Mouse (Mus musculus) intestine, embryonic 15.5 days (tissue): ENCODE results near the gene Epn3. TPM values are rescaled to one million over a fixed set of nuclear protein-coding genes. Genes with fewer than 3 reads are reported as not detected.

Experiments
- ATAC-seq: fragments of 200-750 bp; cut with Nextera tagmentation; 2 replicates; pipeline ENCODE4 v1.8.0; 2017; ENCODE audit warnings: moderate TSS enrichment, moderate library complexity
- H3K27ac ChIP-seq: fragments of 300-500 bp; sonication (generic); 2 replicates; pipeline ENCODE4 v1.5.1; 2015; ENCODE audit warnings: mild to moderate bottlenecking, inconsistent platforms
- H3K27me3 ChIP-seq: fragments of 300-500 bp; sonication (generic); replicated peaks from 2 replicates; pipeline ENCODE4 v1.6.1; 2015; ENCODE audit warnings: inconsistent platforms
- H3K36me3 ChIP-seq: fragments of 300-500 bp; sonication (generic); 2 replicates; pipeline ENCODE4 v1.6.1; 2015; ENCODE audit warnings: inconsistent platforms
- H3K4me1 ChIP-seq: fragments of 300-500 bp; sonication (generic); replicated peaks from 2 replicates; pipeline ENCODE4 v1.6.1; 2015; ENCODE audit warnings: inconsistent platforms
- H3K4me2 ChIP-seq: fragments of 300-500 bp; sonication (generic); replicated peaks from 2 replicates; pipeline ENCODE4 v1.6.1; 2015; ENCODE audit warnings: mild to moderate bottlenecking, inconsistent platforms
- H3K4me3 ChIP-seq: fragments of 300-500 bp; sonication (generic); replicated peaks from 2 replicates; pipeline ENCODE4 v1.5.1; 2015; ENCODE audit warnings: inconsistent platforms
- H3K9ac ChIP-seq: fragments of 300-500 bp; sonication (generic); 2 replicates; pipeline ENCODE4 v1.6.1; 2015; ENCODE audit warnings: inconsistent platforms
- H3K9me3 ChIP-seq: fragments of 300-500 bp; sonication (generic); 2 replicates; pipeline ENCODE4 v1.6.1; 2016; ENCODE audit warnings: inconsistent platforms
- WGBS: fragments of 180-500 bp; shearing (Covaris S2); methylation state at CpG from one replicate; pipeline ENCODE4 v1.1.7; 2015; 5-methylcytosine and 5-hydroxymethylcytosine counted together
- polyA plus RNA-seq: library from polyadenylated mRNA; unstranded; fragments of >200 nt; fragmentation: Nextera tagmentation; extraction: Ambion mirVana; gene quantifications from 2 replicates; pipeline ENCODE4 v1.2.1, GENCODE M21; 2015

Epn3 gene
- polyA plus RNA-seq, 1 experiment from 2014 or later: 2.1 TPM

DNA sequence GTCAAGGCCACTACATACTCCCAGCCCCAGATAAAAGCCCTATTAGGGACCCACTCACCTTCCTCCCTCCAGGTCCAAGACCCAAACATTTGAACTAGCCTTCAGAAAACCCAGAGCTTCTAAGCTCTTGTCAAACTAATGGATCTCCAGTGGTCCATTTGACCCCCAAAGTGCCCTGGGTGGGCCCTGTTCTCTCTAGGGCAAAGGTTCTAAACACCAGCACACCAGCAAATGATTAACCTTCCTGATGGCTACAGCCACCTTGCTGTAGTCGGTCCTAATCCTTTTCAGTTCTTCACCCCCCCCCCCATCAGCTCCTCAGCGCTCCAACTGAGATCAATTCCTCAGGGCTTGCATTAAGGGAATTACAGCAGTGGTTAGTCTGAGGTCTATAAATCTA, 35.6 kb downstream of the Epn3 start:
- ATAC-seq: no peak
- WGBS: 28% methylated on average over 2 of the region's 2 CpGs
- Histone ChIP-seq H3K27me3 (no peaks in the 10 kb centered on the region; the same call in 1 of the 2 replicates), H3K4me2 (no peak overlapping the region), H3K4me3 (no peak overlapping the region), H3K4me1 (peaks cover 28% of the 10 kb centered on the region), H3K9ac (no peak overlapping the region), H3K36me3 (no peaks in the 10 kb centered on the region), H3K9me3 (no peaks in the 10 kb centered on the region), H3K27ac (no peak overlapping the region)

DNA sequence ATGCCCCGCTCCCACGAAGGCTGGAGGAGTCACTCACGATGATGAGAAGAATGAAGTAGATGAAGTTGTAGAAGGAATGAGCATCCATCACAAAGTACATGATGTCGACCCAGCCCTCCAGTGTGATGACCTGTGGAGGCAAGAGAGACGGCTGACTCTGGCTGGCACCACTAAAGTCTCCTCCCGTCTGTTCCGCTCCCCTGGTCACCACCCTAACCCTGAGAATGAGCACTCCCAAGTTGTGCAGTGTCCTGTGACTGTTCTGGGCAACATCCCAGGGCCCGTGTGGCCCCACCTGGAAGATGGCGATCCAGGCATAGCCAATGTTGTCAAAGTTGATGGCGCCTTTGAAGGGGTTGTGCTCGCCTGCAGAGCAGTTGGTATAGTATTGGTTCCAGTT, 37.9 kb downstream of the Epn3 start:
- Histone ChIP-seq H3K27ac (no peak overlapping the region), H3K4me3 (no peak overlapping the region), H3K9me3 (no peaks in the 10 kb centered on the region), H3K36me3 (no peaks in the 10 kb centered on the region), H3K4me2 (no peak overlapping the region), H3K27me3 (no peaks in the 10 kb centered on the region; the same call in 1 of the 2 replicates), H3K9ac (no peak overlapping the region), H3K4me1 (peaks cover 11% of the 10 kb centered on the region; the same call in 1 of the 2 replicates)
- ATAC-seq: no peak
- 93% methylated on average over 11 of the region's 11 CpGs for WGBS

DNA sequence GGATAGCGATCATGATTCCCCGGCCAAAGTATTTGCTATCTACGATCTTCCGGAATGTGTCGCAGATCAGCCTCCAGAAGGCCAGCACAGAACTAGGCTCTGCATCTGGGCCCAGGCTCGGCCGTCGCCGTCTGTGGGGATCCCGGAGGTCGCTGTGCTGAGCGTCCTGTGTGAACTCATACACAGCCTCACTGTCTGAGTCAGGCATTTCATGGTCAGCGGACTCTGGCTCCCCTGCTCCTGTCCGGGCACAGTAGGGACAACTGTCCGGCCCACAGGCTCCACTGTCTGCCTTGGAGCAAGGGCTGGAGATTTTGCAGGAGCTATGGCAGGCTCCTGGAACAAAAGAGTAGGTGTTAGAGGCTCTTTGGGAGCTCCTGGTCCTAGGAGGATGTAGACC, 42.8 kb downstream of the Epn3 start:
- no peak overlapping the region for H3K4me3 ChIP-seq
- H3K36me3 ChIP-seq: no peaks in the 10 kb centered on the region
- no peaks in the 10 kb centered on the region for H3K9me3 ChIP-seq
- 86% methylated on average over 15 of the region's 15 CpGs for WGBS
- no peak overlapping the region for H3K4me2 ChIP-seq
- H3K4me1 ChIP-seq: no peaks in the 10 kb centered on the region
- ATAC-seq: no peak
- no peaks in the 10 kb centered on the region for H3K27me3 ChIP-seq
- no peak overlapping the region for H3K27ac ChIP-seq
- H3K9ac ChIP-seq: no peak overlapping the region

DNA sequence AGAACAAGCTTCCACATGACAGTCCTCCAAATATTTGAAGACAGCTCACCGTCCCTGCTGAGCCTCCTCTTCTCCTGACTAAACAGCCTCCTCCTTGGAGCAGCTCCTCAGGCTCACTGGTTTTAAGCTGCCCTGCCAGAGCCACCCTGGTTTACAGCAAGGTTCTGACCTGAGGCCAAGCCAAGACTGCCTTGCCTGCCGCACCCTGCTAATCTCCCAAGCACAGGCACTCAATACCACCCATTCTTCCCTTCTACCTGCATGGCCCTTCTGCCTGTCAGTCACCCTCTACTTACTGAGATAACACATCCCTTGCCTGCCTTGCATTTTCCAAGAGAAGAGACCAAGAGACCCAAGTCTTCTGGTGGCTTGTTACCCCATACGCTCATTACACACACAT, 43.4 kb downstream of the Epn3 start:
- 51% methylated on average over 3 of the region's 3 CpGs for WGBS
- 0 out of 2 replicates have a peak, but pooled peaks have one; percentile 28 for ATAC-seq
- no peaks in the 10 kb centered on the region for H3K4me1 ChIP-seq

DNA sequence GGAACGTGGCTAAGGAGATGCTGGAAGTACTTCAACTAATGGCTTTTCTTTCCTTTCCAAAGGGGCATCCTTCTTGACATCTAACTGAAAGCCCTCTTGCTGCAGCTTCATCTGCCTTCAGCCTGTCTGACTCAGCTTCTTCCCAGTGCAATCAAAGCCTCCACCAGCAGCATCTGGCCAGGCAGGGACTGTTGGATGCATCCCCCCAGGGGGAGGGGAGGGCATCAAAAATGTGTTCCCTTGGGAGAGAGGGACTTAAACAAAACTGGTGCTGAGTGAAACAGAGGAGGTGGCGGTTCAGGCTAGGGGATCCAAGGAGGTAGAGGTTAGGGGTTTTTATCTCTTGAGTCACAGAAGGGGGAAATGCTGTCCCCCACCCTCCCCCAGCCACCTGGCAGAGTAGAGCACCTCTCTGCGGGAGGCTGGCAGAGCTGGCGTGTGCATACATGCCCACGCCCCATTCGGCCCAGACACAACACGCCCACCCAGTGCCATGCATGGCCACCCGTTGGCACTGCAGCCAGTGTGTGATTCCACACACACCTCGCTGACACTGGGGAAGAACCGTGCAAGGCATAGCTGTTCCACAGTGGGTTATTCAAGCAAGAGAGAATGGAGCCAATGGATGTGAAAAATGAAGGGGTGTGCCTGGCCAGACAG, 44.5 kb downstream of the Epn3 start:
- ATAC-seq: no peak

More for the DNA sequence above, 43.4 kb downstream of the Epn3 start:
- Histone ChIP-seq H3K27me3 (no peaks in the 10 kb centered on the region), H3K9me3 (no peaks in the 10 kb centered on the region), H3K27ac (no peak overlapping the region), H3K4me2 (no peak overlapping the region), H3K9ac (no peak overlapping the region), H3K36me3 (no peaks in the 10 kb centered on the region), H3K4me3 (no peak overlapping the region)

DNA sequence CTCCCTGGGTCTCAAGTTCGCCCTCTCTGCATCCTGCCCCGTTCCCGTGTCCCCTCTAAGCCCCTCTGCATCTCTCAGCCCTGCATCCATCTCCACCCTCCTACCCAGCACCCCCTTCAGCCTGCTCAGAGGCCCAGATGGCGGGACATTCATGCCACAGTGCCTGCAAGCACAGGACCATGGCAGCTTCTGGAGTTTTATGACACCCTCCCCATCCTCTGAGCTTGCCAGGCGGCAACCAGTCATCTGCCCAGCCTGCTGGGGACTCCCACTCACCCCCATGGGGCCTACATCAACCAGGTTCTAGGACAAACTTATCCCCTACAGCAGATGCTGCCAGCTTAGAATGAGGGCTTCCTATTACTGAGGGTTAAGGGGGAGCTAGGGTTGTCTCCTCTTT, 45.0 kb downstream of the Epn3 start:
- Histone ChIP-seq H3K27me3 (no peaks in the 10 kb centered on the region), H3K9me3 (no peaks in the 10 kb centered on the region), H3K27ac (no peak overlapping the region), H3K9ac (no peak overlapping the region), H3K36me3 (no peaks in the 10 kb centered on the region), H3K4me1 (0 out of 2 replicates have a peak, but pooled peaks cover 2% of the 10 kb centered on the region), H3K4me3 (no peak overlapping the region), H3K4me2 (no peak overlapping the region)
- 75% methylated on average over 5 of the region's 5 CpGs for WGBS
- ATAC-seq: no peak

More for the DNA sequence above, 44.5 kb downstream of the Epn3 start:
- Histone ChIP-seq H3K36me3 (no peaks in the 10 kb centered on the region), H3K9me3 (no peaks in the 10 kb centered on the region), H3K4me1 (0 out of 2 replicates have a peak, but pooled peaks cover 2% of the 10 kb centered on the region), H3K4me2 (no peak overlapping the region), H3K9ac (no peak overlapping the region), H3K27me3 (no peaks in the 10 kb centered on the region), H3K4me3 (no peak overlapping the region), H3K27ac (no peak overlapping the region)
- WGBS: 78% methylated on average over 10 of the region's 10 CpGs

DNA sequence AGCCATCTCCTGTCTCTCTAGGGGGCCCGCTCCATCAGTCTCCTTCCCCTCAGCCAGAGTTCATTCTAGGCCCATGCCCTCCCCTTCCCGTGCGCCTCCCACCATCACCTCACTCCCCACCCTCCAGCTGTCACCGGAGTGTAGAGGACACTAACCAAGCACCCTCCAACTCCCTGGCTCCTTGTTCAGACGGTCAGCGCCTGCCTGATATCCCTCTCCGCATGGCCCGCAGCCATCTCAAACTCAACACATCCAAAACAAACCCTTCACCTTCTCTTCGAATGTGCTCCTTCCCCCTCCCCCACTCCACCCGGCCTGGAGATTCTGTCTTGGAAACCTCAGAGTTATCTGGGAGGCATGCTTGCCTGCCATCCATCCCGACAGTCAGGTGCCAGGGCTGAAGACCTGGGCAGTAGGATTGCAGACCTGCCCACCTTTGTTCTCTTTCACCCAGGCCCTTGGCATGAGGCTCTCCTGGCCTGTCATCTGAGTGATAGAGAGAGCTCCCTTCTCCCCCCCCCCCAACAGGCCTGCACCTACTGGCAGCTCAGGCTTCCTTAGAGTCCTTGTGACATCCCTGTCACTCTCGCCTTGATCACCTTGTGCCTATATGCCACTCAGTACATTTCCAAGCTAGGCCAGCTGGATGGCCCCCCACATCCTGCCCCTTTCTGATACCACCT, 48.5 kb downstream of the Epn3 start:
- Histone ChIP-seq H3K27ac (no peak overlapping the region), H3K4me2 (no peak overlapping the region), H3K9ac (no peak overlapping the region), H3K9me3 (no peaks in the 10 kb centered on the region), H3K36me3 (no peaks in the 10 kb centered on the region), H3K27me3 (no peaks in the 10 kb centered on the region), H3K4me3 (no peak overlapping the region), H3K4me1 (0 out of 2 replicates have a peak, but pooled peaks cover 2% of the 10 kb centered on the region)
- ATAC-seq: no peak
- 47% methylated on average over 12 of the region's 12 CpGs for WGBS

DNA sequence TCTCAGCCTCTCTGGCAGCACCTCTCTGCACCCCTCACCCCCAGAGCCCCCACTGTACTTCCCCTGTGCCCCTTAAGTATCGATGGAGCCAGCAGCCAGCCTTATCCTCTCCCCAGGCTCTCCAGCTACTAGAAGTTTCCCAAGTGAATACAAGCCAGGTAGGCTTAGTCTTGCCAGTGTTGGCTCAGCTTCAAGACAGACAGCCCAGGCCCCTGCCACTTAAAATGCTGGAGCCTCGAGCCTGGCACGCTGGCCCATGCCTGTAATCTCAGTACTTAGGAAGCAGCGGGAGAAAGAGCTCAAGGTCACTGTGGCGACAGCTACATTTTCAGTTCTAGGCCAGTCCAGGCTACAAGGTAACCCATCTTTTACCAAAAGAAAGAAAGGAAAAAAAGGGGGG, 49.9 kb downstream of the Epn3 start:
- Histone ChIP-seq H3K4me2 (no peak overlapping the region), H3K27me3 (no peaks in the 10 kb centered on the region), H3K9ac (no peak overlapping the region), H3K36me3 (no peaks in the 10 kb centered on the region), H3K9me3 (no peaks in the 10 kb centered on the region), H3K4me3 (no peak overlapping the region), H3K4me1 (0 out of 2 replicates have a peak, but pooled peaks cover 5% of the 10 kb centered on the region), H3K27ac (no peak overlapping the region)
- ATAC-seq: no peak
- WGBS: 58% methylated on average over 5 of the region's 5 CpGs

DNA sequence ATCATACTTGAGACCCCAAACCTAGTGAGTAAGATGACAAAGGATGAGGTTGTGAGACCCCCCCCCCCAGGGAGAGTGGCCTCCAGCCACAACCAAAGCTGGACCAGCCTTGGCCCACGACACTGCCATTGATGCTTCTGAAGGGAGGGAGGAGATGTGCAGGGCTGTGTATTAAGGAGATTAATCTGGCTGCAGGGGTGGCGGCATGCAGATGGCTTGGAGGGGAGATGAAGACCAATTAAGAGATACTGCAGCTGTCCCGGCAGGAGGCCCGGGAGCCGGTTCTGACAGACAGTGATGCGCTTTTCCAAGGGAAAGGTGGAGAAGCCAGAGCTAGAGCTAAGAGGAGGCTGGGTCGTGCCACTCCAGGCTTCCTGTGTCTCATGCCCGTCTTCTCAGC, 50.5 kb downstream of the Epn3 start:
- WGBS: 54% methylated on average over 8 of the region's 8 CpGs
- no peaks in the 10 kb centered on the region for H3K9me3 ChIP-seq
- no peak for ATAC-seq

DNA sequence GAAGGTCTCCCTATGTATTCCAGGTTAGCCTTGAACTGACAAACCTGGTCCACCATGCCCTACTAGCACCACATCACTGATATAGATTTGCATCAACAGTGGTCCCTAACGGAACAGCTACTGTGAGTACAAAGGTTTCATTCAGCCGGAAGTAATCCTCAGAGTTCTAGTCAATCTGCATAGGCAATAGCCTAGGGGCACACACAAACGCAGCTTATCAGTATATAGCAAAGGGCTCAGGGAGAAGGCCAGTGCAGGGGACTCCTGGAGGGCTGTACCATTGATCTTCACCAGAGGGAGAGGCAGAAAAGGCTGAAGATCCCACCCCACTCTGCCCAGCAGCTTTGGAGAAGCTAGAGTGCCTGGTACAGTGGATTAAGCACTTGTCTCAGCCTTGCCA, 52.8 kb downstream of the Epn3 start:
- no peak overlapping the region for H3K4me3 ChIP-seq
- no peaks in the 10 kb centered on the region for H3K27me3 ChIP-seq
- H3K36me3 ChIP-seq: no peaks in the 10 kb centered on the region
- 47% methylated on average over 3 of the region's 3 CpGs for WGBS
- no peaks in the 10 kb centered on the region for H3K9me3 ChIP-seq
- no peak overlapping the region for H3K27ac ChIP-seq
- ATAC-seq: no peak
- H3K9ac ChIP-seq: no peak overlapping the region
- H3K4me1 ChIP-seq: 0 out of 2 replicates have a peak, but pooled peaks cover 5% of the 10 kb centered on the region
- no peak overlapping the region for H3K4me2 ChIP-seq

More for the DNA sequence above, 50.5 kb downstream of the Epn3 start:
- Histone ChIP-seq H3K27ac (no peak overlapping the region), H3K4me3 (no peak overlapping the region), H3K9ac (no peak overlapping the region), H3K4me2 (no peak overlapping the region), H3K36me3 (no peaks in the 10 kb centered on the region), H3K4me1 (0 out of 2 replicates have a peak, but pooled peaks cover 5% of the 10 kb centered on the region), H3K27me3 (no peaks in the 10 kb centered on the region)

DNA sequence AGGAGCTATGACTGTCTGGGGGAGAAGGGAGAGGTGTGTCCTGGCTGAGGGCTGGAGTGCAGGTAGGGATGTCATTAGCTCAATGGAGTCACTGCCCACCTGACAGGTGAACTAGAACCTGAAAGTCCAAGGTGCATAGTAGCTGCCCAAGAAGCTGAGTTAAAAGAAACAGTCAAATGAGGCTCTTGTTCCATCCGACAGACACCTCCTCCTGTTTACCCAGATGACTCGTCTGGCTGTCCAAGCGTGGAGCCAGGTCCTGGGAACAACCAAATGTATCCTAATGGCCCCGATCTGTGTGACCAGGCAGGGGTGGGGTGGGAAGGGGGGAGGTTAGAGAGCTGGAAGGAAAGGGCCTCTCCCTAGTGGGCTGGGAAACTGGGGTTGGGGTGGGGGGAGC, 54.5 kb downstream of the Epn3 start:
- Histone ChIP-seq H3K4me2 (no peak overlapping the region), H3K9me3 (no peaks in the 10 kb centered on the region), H3K4me1 (0 out of 2 replicates have a peak, but pooled peaks cover 2% of the 10 kb centered on the region), H3K4me3 (no peak overlapping the region), H3K9ac (no peak overlapping the region), H3K27me3 (no peaks in the 10 kb centered on the region), H3K36me3 (no peaks in the 10 kb centered on the region), H3K27ac (no peak overlapping the region)
- 34% methylated on average over 4 of the region's 4 CpGs for WGBS
- no peak for ATAC-seq

DNA sequence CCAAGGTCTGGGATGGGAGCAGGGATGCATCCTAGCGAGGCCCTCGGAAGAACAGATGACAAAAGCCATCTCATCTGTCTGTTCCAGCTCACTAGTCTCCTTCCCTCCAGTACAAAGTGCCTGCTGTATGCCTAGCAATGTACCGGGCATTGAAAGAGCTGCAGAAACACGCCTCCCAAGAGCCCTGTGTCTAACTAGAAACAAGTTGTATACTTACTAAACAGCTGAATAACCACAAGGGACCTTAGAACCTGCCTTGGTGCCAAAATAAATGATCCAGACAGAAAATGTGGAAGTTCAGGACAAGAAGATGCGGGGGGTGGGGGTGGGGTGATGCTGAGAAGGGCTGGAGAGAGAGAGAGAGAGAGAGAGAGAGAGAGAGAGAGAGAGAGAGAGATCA, 54.9 kb downstream of the Epn3 start:
- Histone ChIP-seq H3K4me2 (no peak overlapping the region), H3K9me3 (no peaks in the 10 kb centered on the region), H3K9ac (no peak overlapping the region), H3K27ac (no peak overlapping the region), H3K4me1 (0 out of 2 replicates have a peak, but pooled peaks cover 2% of the 10 kb centered on the region), H3K4me3 (no peak overlapping the region), H3K27me3 (no peaks in the 10 kb centered on the region), H3K36me3 (no peaks in the 10 kb centered on the region)
- WGBS: 69% methylated on average over 5 of the region's 5 CpGs
- ATAC-seq: no peak
